Mouse (Mus musculus): ENCODE measurements around the gene Grin1. TPM values are rescaled to one million over a fixed set of nuclear protein-coding genes. Genes with fewer than 3 reads are reported as not detected.
A peak's percentile ranks its signal among the peaks of the same experiment; 100 is the strongest.

The Grin1 gene
- polyA plus RNA-seq, 1 experiment from 2014 or later: 5.6 TPM

- peak overlapping the region; percentile 25 for H3K4me2 ChIP-seq
- ATAC-seq (ENCODE audit: low FRiP score): no peak
- H3K9ac ChIP-seq: no peak overlapping the region
- no peaks in the 10 kb centered on the region for H3K9me3 ChIP-seq
- peaks cover 87% of the 10 kb centered on the region for H3K27me3 ChIP-seq
- peaks cover 19% of the 10 kb centered on the region for H3K4me1 ChIP-seq
- peaks cover 15% of the 10 kb centered on the region for H3K36me3 ChIP-seq (replicated peaks)
- H3K27ac ChIP-seq: no peak overlapping the region
- H3K4me3 ChIP-seq (replicated peaks): peak overlapping the region; percentile 30
- 3% methylated on average over 54 of the region's 54 CpGs for WGBS
Measured at GRCm38 (mm10) chr2:25290101-25290815, 28.7 kb downstream of the Grin1 start.

DNA sequence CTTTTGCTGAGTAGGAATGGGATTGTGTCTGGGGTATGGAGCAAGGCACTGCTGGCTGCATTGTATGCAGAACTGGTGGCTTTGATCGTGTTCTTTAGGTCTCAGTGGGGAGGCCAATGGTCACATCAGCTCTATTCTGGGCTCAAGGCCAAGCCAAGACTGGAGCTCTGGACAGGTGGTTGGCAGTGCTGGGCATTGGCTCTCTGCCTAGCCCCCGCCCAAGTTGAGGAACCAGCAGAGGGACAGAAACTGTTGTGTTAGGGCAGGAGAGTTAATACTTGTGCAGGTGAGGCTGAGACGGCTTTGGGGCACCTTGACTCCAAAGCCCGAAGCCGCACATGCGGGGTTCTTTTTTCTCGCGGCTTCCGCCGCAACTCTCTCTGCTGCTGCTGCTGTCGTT is 29.3 kb downstream of the Grin1 start, which contains the start of gene Lrrc26:
TSS of gene Lrrc26 (plus strand) at position 265 of the 400 bp plus-strand sequence.
- no peak within 1 kb of the TSS for H3K27ac ChIP-seq
- 8% methylated on average over 11 of the region's 11 CpGs for WGBS
- peaks cover 81% of the 10 kb centered on the region for H3K27me3 ChIP-seq
- peaks cover 19% of the 10 kb centered on the region for H3K4me1 ChIP-seq
- H3K4me2 ChIP-seq: peak within 1 kb of the TSS; percentile 25
- no peak within 1 kb of the TSS for H3K9ac ChIP-seq
- H3K4me3 ChIP-seq (replicated peaks): peak within 1 kb of the TSS; percentile 30
- H3K36me3 ChIP-seq (replicated peaks): peaks cover 21% of the 10 kb centered on the region
- H3K9me3 ChIP-seq: no peaks in the 10 kb centered on the region
- no peak for ATAC-seq (ENCODE audit: low FRiP score)

DNA sequence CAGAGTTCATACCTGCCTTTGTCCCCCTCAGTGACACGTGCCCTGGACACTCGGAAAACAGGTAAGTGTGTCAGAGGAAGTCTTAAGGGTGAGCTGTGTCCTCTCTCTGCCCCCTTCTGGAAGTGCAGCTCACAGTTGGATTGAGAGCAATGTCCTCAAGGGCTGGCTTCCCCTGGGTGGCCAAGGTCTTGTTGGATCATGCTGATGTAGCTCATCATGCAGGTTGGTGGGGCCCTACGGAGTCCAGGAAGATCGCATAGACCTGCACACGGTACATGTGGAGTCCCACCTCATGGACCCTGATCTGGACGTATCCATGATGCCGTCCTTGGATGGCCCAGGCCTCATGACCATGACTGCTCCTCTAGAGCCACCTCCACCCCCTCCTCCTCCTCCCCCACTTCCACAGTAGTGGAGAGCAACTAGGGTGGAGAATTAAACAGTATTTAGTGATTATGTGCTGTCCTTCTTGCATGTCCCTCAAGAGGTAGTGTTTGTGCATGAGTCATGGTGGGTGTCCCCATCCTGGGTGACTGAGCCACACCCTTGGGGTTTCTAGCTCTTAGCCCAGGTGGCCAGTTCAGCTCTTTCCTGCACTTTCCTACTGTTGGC is 30.1 kb downstream of the Grin1 start:
- Histone ChIP-seq H3K9me3 (no peaks in the 10 kb centered on the region), H3K27ac (no peak overlapping the region), H3K9ac (no peak overlapping the region), H3K27me3 (peaks cover 73% of the 10 kb centered on the region), H3K4me2 (no peak overlapping the region), H3K36me3 (replicated peaks) (peaks cover 29% of the 10 kb centered on the region), H3K4me3 (replicated peaks) (no peak overlapping the region), H3K4me1 (peaks cover 19% of the 10 kb centered on the region)
- no peak for ATAC-seq (ENCODE audit: low FRiP score)
- WGBS: 79% methylated on average over 7 of the region's 7 CpGs

DNA sequence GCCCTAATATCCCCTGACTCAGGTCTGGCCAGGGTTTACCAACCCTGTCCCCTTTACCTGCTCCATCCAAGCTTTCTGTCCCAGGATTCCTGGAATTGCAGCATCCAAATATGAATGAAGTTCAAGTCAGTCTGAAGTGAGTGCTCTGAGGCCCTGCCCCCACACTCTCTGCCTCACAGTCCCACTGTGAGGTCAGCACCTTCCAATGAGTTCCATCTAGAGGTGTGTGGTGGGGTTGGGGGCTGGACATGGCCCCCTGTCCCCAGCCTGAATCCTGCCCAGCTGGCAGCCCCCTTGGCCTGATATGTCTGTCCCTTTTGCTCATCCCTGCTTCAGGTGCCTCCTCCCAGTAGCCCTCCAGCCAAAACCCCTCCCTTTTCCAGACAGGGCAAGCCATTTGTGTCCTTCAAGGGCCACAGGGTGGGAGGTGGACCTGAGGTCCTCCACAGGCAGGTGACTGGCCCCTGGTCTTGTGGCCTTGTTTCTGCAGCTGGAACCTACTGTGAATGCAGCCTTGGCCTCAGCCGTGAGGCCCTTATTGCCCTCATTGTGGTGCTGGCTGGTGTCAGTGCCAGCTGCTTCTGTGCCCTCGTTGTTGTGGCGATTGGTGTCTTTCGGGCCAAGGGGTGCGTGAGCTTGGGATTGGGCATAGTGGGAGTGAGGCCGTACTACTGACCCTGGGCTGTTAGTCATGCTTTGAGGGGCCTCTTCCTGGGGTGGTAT is 30.9 kb downstream of the Grin1 start, which contains the start of gene Tmem210:
TSS of gene Tmem210 (plus strand) at position 219 of the 723 bp plus-strand sequence.
- WGBS: 86% methylated on average over 6 of the region's 6 CpGs
- no peak within 1 kb of the TSS for H3K27ac ChIP-seq
- H3K9me3 ChIP-seq: no peaks in the 10 kb centered on the region
- H3K27me3 ChIP-seq: peaks cover 66% of the 10 kb centered on the region
- H3K4me3 ChIP-seq (replicated peaks): no peak within 1 kb of the TSS
- H3K36me3 ChIP-seq (replicated peaks): peaks cover 36% of the 10 kb centered on the region
- H3K4me2 ChIP-seq: no peak within 1 kb of the TSS
- H3K9ac ChIP-seq: no peak within 1 kb of the TSS
- ATAC-seq (ENCODE audit: low FRiP score): no peak
- peaks cover 19% of the 10 kb centered on the region for H3K4me1 ChIP-seq

GRCm38 (mm10) chr2:25286837-25287636 is 31.9 kb downstream of the Grin1 start:
- peaks cover 46% of the 10 kb centered on the region for H3K36me3 ChIP-seq (replicated peaks)
- H3K27me3 ChIP-seq: peaks cover 55% of the 10 kb centered on the region
- H3K4me3 ChIP-seq (replicated peaks): no peak overlapping the region
- 56% methylated on average over 7 of the region's 7 CpGs for WGBS
- no peak overlapping the region for H3K4me2 ChIP-seq
- no peak overlapping the region for H3K9ac ChIP-seq
- H3K4me1 ChIP-seq: peaks cover 13% of the 10 kb centered on the region
- no peak overlapping the region for H3K27ac ChIP-seq
- H3K9me3 ChIP-seq: no peaks in the 10 kb centered on the region
- ATAC-seq (ENCODE audit: low FRiP score): no peak

GRCm38 (mm10) chr2:25286314-25286713 is 32.7 kb downstream of the Grin1 start:
- H3K4me3 ChIP-seq (replicated peaks): no peak overlapping the region
- no peak overlapping the region for H3K4me2 ChIP-seq
- 92% methylated on average over 1 of the region's 1 CpGs for whole genome bisulfite sequencing
- no peak overlapping the region for H3K27ac ChIP-seq
- H3K9me3 ChIP-seq: no peaks in the 10 kb centered on the region
- H3K9ac ChIP-seq: no peak overlapping the region
- 0 out of 2 replicates have a peak, but pooled peaks cover 12% of the 10 kb centered on the region for H3K4me1 ChIP-seq
- peaks cover 51% of the 10 kb centered on the region for H3K36me3 ChIP-seq (replicated peaks)
- peaks cover 48% of the 10 kb centered on the region for H3K27me3 ChIP-seq
- ATAC-seq (ENCODE audit: low FRiP score): no peak

DNA sequence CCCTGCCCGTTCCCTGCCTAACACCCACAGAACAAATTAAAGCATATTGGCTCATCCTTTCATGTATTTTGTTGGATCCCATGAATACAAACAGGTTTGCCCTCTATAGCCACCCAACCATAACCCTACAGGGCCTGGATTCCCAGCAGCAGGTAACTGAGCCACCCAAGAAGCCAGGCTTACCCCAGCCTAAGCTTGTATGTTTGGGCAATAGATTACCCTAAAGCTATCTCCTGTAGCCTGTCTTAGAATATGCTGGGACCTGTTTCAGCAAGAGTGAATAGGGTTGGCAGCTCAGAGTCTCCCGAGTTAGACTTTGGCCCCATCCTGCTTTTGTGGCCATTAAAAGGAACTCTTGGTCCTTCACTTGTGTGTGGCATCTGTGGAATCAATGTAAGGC is 33.4 kb downstream of the Grin1 start:
- H3K9me3 ChIP-seq: no peaks in the 10 kb centered on the region
- 0 out of 2 replicates have a peak, but pooled peaks cover 8% of the 10 kb centered on the region for H3K4me1 ChIP-seq
- ATAC-seq (ENCODE audit: low FRiP score): no peak
- peaks cover 59% of the 10 kb centered on the region for H3K36me3 ChIP-seq (replicated peaks)
- 92% methylated on average over 2 of the region's 2 CpGs for WGBS
- H3K9ac ChIP-seq: no peak overlapping the region
- H3K4me2 ChIP-seq: no peak overlapping the region
- H3K27me3 ChIP-seq: peaks cover 40% of the 10 kb centered on the region
- no peak overlapping the region for H3K27ac ChIP-seq
- H3K4me3 ChIP-seq (replicated peaks): no peak overlapping the region

- WGBS: 58% methylated on average over 13 of the region's 13 CpGs
- no peaks in the 10 kb centered on the region for H3K27me3 ChIP-seq
- ATAC-seq (ENCODE audit: low FRiP score): 0 out of 2 replicates have a peak, but pooled peaks have one; percentile 44
- no peak overlapping the region for H3K9ac ChIP-seq
- H3K36me3 ChIP-seq (replicated peaks): peaks cover 96% of the 10 kb centered on the region
- H3K4me1 ChIP-seq: peaks cover under 1% of the 10 kb centered on the region; the same call in 1 of the 2 replicates
- H3K4me2 ChIP-seq: no peak overlapping the region
- no peak overlapping the region for H3K4me3 ChIP-seq (replicated peaks)
- no peaks in the 10 kb centered on the region for H3K9me3 ChIP-seq
- no peak overlapping the region for H3K27ac ChIP-seq
Measured at GRCm38 (mm10) chr2:25278928-25279882, 39.8 kb downstream of the Grin1 start.

DNA sequence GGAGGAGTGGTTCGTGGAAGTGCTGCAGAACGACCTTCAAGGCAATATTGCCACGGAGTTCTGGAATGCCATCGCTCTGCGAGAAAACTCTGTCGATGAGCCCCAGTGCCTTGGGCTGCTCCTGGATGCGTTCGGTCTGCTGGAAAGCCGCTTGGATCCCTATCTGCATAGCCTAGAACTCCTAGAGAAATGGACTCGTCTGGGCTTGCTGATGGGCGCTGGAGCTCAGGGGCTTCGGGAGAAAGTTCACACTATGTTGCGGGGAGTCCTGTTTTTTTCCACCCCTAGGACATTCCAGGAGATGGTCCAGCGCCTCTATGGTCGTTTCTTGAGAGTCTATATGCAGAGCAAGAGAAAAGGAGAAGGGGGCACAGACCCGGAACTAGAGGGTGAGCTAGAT is 46.0 kb downstream of the Grin1 start:
- 39% methylated on average over 16 of the region's 16 CpGs for WGBS
- peaks cover 76% of the 10 kb centered on the region for H3K36me3 ChIP-seq (replicated peaks)
- H3K27ac ChIP-seq: no peak overlapping the region

GRCm38 (mm10) chr2:25272515-25272914 is 46.5 kb downstream of the Grin1 start:
- Histone ChIP-seq H3K27me3 (no peaks in the 10 kb centered on the region), H3K4me3 (replicated peaks) (peak overlapping the region; percentile 73), H3K27ac (no peak overlapping the region), H3K9me3 (no peaks in the 10 kb centered on the region), H3K4me2 (peak overlapping the region; percentile 93), H3K36me3 (replicated peaks) (peaks cover 76% of the 10 kb centered on the region), H3K9ac (peak overlapping the region; percentile 90), H3K4me1 (peaks cover 30% of the 10 kb centered on the region)
- 1% methylated on average over 29 of the region's 29 CpGs for WGBS
- ATAC-seq (ENCODE audit: low FRiP score): peak; percentile 68; the same call in 1 of the 2 replicates

More for the DNA sequence above, 46.0 kb downstream of the Grin1 start:
- peaks cover 29% of the 10 kb centered on the region for H3K4me1 ChIP-seq
- no peaks in the 10 kb centered on the region for H3K9me3 ChIP-seq
- peak overlapping the region; percentile 73 for H3K4me3 ChIP-seq (replicated peaks)
- peak overlapping the region; percentile 93 for H3K4me2 ChIP-seq
- H3K27me3 ChIP-seq: no peaks in the 10 kb centered on the region
- ATAC-seq (ENCODE audit: low FRiP score): no peak
- peak overlapping the region; percentile 90 for H3K9ac ChIP-seq

Measured in forebrain, embryonic 12.5 days (tissue).